Mouse (Mus musculus): Measurements from ENCODE around the gene Pdzrn3. TPM values are rescaled to one million over a fixed set of nuclear protein-coding genes. Genes with fewer than 3 reads are reported as not detected.

Pdzrn3 gene
- polyA plus RNA-seq, 2 experiments from 2014 or later: not detected

GRCm38 (mm10) chr6:101187322-101187721 lies 190.4 kb downstream of the Pdzrn3 start:
- ATAC-seq: no peak

- no peak for ATAC-seq
Measured at GRCm38 (mm10) chr6:101186887-101187286, 190.8 kb downstream of the Pdzrn3 start.

GRCm38 (mm10) chr6:101184103-101184785 lies 193.5 kb downstream of the Pdzrn3 start:
- no peak for ATAC-seq

- ATAC-seq: no peak
Measured at GRCm38 (mm10) chr6:101170699-101171098, 207.0 kb downstream of the Pdzrn3 start.

GRCm38 (mm10) chr6:101153511-101153921 lies 224.2 kb downstream of the Pdzrn3 start:
- no peak for ATAC-seq

- no peak for ATAC-seq
Measured at GRCm38 (mm10) chr6:101135368-101135767, 242.3 kb downstream of the Pdzrn3 start.

- ATAC-seq: no peak
Measured at GRCm38 (mm10) chr6:101125396-101125795, 252.3 kb downstream of the Pdzrn3 start.

- ATAC-seq: no peak
Measured at GRCm38 (mm10) chr6:101108951-101109350, 268.7 kb downstream of the Pdzrn3 start.

- ATAC-seq: no peak
Measured at GRCm38 (mm10) chr6:101103506-101103905, 274.2 kb downstream of the Pdzrn3 start.

GRCm38 (mm10) chr6:101101709-101102654 lies 275.7 kb downstream of the Pdzrn3 start:
- no peak for ATAC-seq
